Mouse (Mus musculus): Measurements from ENCODE around the gene Gm21954. TPM values are rescaled to one million over a fixed set of nuclear protein-coding genes. Genes with fewer than 3 reads are reported as not detected.

The Gm21954 gene
- polyA plus RNA-seq, 1 experiment: not detected

- TF ChIP-seq CTCF (IDR thresholded peaks at IDR 0.05; ENCODE audit: control insufficient read depth, insufficient read depth, insufficient replicate concordance, low read depth, low read length) (no peak), POLR2A (IDR thresholded peaks at IDR 0.05; ENCODE audit: control insufficient read depth, low read depth, low read length) (no peak)
- no peak overlapping the region for H3K4me3 ChIP-seq (ENCODE audit: control insufficient read depth, low read depth, low read length)
- H3K36me3 ChIP-seq (ENCODE audit: control insufficient read depth, insufficient read depth, low read length): no peaks in the 10 kb centered on the region
- H3K27ac ChIP-seq (ENCODE audit: control insufficient read depth, insufficient read depth, low read depth, low read length): no peak overlapping the region
- no peaks in the 10 kb centered on the region for H3K27me3 ChIP-seq (ENCODE audit: control insufficient read depth, insufficient read depth, low read length)
- no peaks in the 10 kb centered on the region for H3K4me1 ChIP-seq (ENCODE audit: control insufficient read depth, insufficient read depth, low read length)
Observed at GRCm38 (mm10) chr3:55434276-55434675, 37.7 kb downstream of the Gm21954 start.

- Histone ChIP-seq H3K4me1 (ENCODE audit: control insufficient read depth, insufficient read depth, low read length) (no peaks in the 10 kb centered on the region), H3K27ac (ENCODE audit: control insufficient read depth, insufficient read depth, low read depth, low read length) (no peak overlapping the region), H3K4me3 (ENCODE audit: control insufficient read depth, low read depth, low read length) (no peak overlapping the region), H3K27me3 (ENCODE audit: control insufficient read depth, insufficient read depth, low read length) (no peaks in the 10 kb centered on the region), H3K36me3 (ENCODE audit: control insufficient read depth, insufficient read depth, low read length) (no peaks in the 10 kb centered on the region)
- TF ChIP-seq POLR2A (IDR thresholded peaks at IDR 0.05; ENCODE audit: control insufficient read depth, low read depth, low read length) (no peak), CTCF (IDR thresholded peaks at IDR 0.05; ENCODE audit: control insufficient read depth, insufficient read depth, insufficient replicate concordance, low read depth, low read length) (no peak)
Observed at GRCm38 (mm10) chr3:55431223-55431622, 40.8 kb downstream of the Gm21954 start.

GRCm38 (mm10) chr3:55430022-55430549 is 41.9 kb downstream of the Gm21954 start:
- Histone ChIP-seq H3K27me3 (ENCODE audit: control insufficient read depth, insufficient read depth, low read length) (no peaks in the 10 kb centered on the region), H3K4me1 (ENCODE audit: control insufficient read depth, insufficient read depth, low read length) (no peaks in the 10 kb centered on the region), H3K36me3 (ENCODE audit: control insufficient read depth, insufficient read depth, low read length) (no peaks in the 10 kb centered on the region), H3K4me3 (ENCODE audit: control insufficient read depth, low read depth, low read length) (no peak overlapping the region), H3K27ac (ENCODE audit: control insufficient read depth, insufficient read depth, low read depth, low read length) (no peak overlapping the region)
- TF ChIP-seq CTCF (IDR thresholded peaks at IDR 0.05; ENCODE audit: control insufficient read depth, insufficient read depth, insufficient replicate concordance, low read depth, low read length): no peak
- no peak for TF ChIP-seq POLR2A (IDR thresholded peaks at IDR 0.05; ENCODE audit: control insufficient read depth, low read depth, low read length)

GRCm38 (mm10) chr3:55423640-55424397 is 48.2 kb downstream of the Gm21954 start:
- no peak overlapping the region for H3K4me3 ChIP-seq (ENCODE audit: control insufficient read depth, low read depth, low read length)
- H3K27ac ChIP-seq (ENCODE audit: control insufficient read depth, insufficient read depth, low read depth, low read length): no peak overlapping the region
- TF ChIP-seq CTCF (IDR thresholded peaks at IDR 0.05; ENCODE audit: control insufficient read depth, insufficient read depth, insufficient replicate concordance, low read depth, low read length) (no peak), POLR2A (IDR thresholded peaks at IDR 0.05; ENCODE audit: control insufficient read depth, low read depth, low read length) (no peak)

GRCm38 (mm10) chr3:55420436-55421083 is 51.5 kb downstream of the Gm21954 start:
- Histone ChIP-seq H3K27ac (ENCODE audit: control insufficient read depth, insufficient read depth, low read depth, low read length) (no peak overlapping the region), H3K36me3 (ENCODE audit: control insufficient read depth, insufficient read depth, low read length) (no peaks in the 10 kb centered on the region), H3K4me1 (ENCODE audit: control insufficient read depth, insufficient read depth, low read length) (no peaks in the 10 kb centered on the region; the same call in 1 of the 2 replicates), H3K27me3 (ENCODE audit: control insufficient read depth, insufficient read depth, low read length) (no peaks in the 10 kb centered on the region), H3K4me3 (ENCODE audit: control insufficient read depth, low read depth, low read length) (no peak overlapping the region)
- TF ChIP-seq POLR2A (IDR thresholded peaks at IDR 0.05; ENCODE audit: control insufficient read depth, low read depth, low read length): no peak
- no peak for TF ChIP-seq CTCF (IDR thresholded peaks at IDR 0.05; ENCODE audit: control insufficient read depth, insufficient read depth, insufficient replicate concordance, low read depth, low read length)

More at GRCm38 (mm10) chr3:55423640-55424397, 48.2 kb downstream of the Gm21954 start:
- no peaks in the 10 kb centered on the region for H3K4me1 ChIP-seq (ENCODE audit: control insufficient read depth, insufficient read depth, low read length)
- no peaks in the 10 kb centered on the region for H3K27me3 ChIP-seq (ENCODE audit: control insufficient read depth, insufficient read depth, low read length)
- H3K36me3 ChIP-seq (ENCODE audit: control insufficient read depth, insufficient read depth, low read length): no peaks in the 10 kb centered on the region

GRCm38 (mm10) chr3:55419334-55419733 is 52.7 kb downstream of the Gm21954 start:
- Histone ChIP-seq H3K27me3 (ENCODE audit: control insufficient read depth, insufficient read depth, low read length) (no peaks in the 10 kb centered on the region), H3K4me3 (ENCODE audit: control insufficient read depth, low read depth, low read length) (no peak overlapping the region), H3K36me3 (ENCODE audit: control insufficient read depth, insufficient read depth, low read length) (no peaks in the 10 kb centered on the region), H3K27ac (ENCODE audit: control insufficient read depth, insufficient read depth, low read depth, low read length) (no peak overlapping the region), H3K4me1 (ENCODE audit: control insufficient read depth, insufficient read depth, low read length) (no peaks in the 10 kb centered on the region; the same call in 1 of the 2 replicates)
- TF ChIP-seq CTCF (IDR thresholded peaks at IDR 0.05; ENCODE audit: control insufficient read depth, insufficient read depth, insufficient replicate concordance, low read depth, low read length): no peak
- no peak for TF ChIP-seq POLR2A (IDR thresholded peaks at IDR 0.05; ENCODE audit: control insufficient read depth, low read depth, low read length)

- no peak overlapping the region for H3K27ac ChIP-seq (ENCODE audit: control insufficient read depth, insufficient read depth, low read depth, low read length)
- no peak for TF ChIP-seq POLR2A (IDR thresholded peaks at IDR 0.05; ENCODE audit: control insufficient read depth, low read depth, low read length)
- H3K4me1 ChIP-seq (ENCODE audit: control insufficient read depth, insufficient read depth, low read length): no peaks in the 10 kb centered on the region; the same call in 1 of the 2 replicates
- no peaks in the 10 kb centered on the region for H3K27me3 ChIP-seq (ENCODE audit: control insufficient read depth, insufficient read depth, low read length)
- no peak overlapping the region for H3K4me3 ChIP-seq (ENCODE audit: control insufficient read depth, low read depth, low read length)
- no peaks in the 10 kb centered on the region for H3K36me3 ChIP-seq (ENCODE audit: control insufficient read depth, insufficient read depth, low read length)
Observed at GRCm38 (mm10) chr3:55418845-55419244, 53.2 kb downstream of the Gm21954 start.
